Mouse (Mus musculus): ENCODE data around the gene Cep44. TPM values are rescaled to one million over a fixed set of nuclear protein-coding genes. Genes with fewer than 3 reads are reported as not detected.

The Cep44 gene
- 10 to 100 TPM; 17.7 to 20.0 TPM for total RNA-seq (2021)
- long read RNA-seq, experiment 1, partial matches to known transcripts: 1 of 11 reads
- long read RNA-seq, experiment 1, other reads (novel, unspliced or antisense): 8 of 11 reads
- long read RNA-seq, experiment 2, partial matches to known transcripts: 1 of 13 reads
- long read RNA-seq, experiment 2, other reads (novel, unspliced or antisense): 10 of 13 reads

- peak; percentile 49 to 83 for DNase-seq (ENCODE audit: low spot score in 2 of 2)
Observed at GRCm38 (mm10) chr8:56550558-56551360, at the start of gene Cep44, which contains the start of gene Fbxo8. TSS of gene Cep44 (minus strand) at chr8:56551047. TSS of gene Fbxo8 (plus strand) at chr8:56551090.

- DNase-seq (ENCODE audit: low spot score in 2 of 2): no peak
Observed at GRCm38 (mm10) chr8:56591502-56591901, 40.7 kb upstream of the Cep44 start.

- no peak for DNase-seq (ENCODE audit: low spot score in 2 of 2)
Observed at GRCm38 (mm10) chr8:56591084-56591483, 40.2 kb upstream of the Cep44 start.

- no peak for DNase-seq (ENCODE audit: low spot score in 2 of 2)
Observed at GRCm38 (mm10) chr8:56589004-56589403, 38.2 kb upstream of the Cep44 start.

GRCm38 (mm10) chr8:56582841-56583240, 32.0 kb upstream of the Cep44 start:
- no peak for DNase-seq (ENCODE audit: low spot score in 2 of 2)

- peak; percentile 39 to 43 for DNase-seq (ENCODE audit: low spot score in 2 of 2)
Observed at GRCm38 (mm10) chr8:56580918-56581317, 30.1 kb upstream of the Cep44 start.

- DNase-seq (ENCODE audit: low spot score in 2 of 2): no peak
Observed at GRCm38 (mm10) chr8:56566856-56567255, 16.0 kb upstream of the Cep44 start.

- DNase-seq (ENCODE audit: low spot score in 2 of 2): no peak
Observed at GRCm38 (mm10) chr8:56564399-56565047, 13.7 kb upstream of the Cep44 start.

GRCm38 (mm10) chr8:56552551-56553103, 1.8 kb upstream of the Cep44 start:
- no peak for DNase-seq (ENCODE audit: low spot score in 2 of 2)

- no peak for DNase-seq (ENCODE audit: low spot score in 2 of 2)
Observed at GRCm38 (mm10) chr8:56552045-56552444, 1.2 kb upstream of the Cep44 start.

GRCm38 (mm10) chr8:56551361-56551852, 560 bp upstream of the Cep44 start:
- DNase-seq (ENCODE audit: low spot score in 2 of 2): peak; percentile 62 to 82

- DNase-seq (ENCODE audit: low spot score in 2 of 2): no peak
Observed at GRCm38 (mm10) chr8:56547866-56548265, 3.0 kb downstream of the Cep44 start.

- no peak for DNase-seq (ENCODE audit: low spot score in 2 of 2)
Observed at GRCm38 (mm10) chr8:56540706-56541105, 10.1 kb downstream of the Cep44 start.

GRCm38 (mm10) chr8:56530359-56530758, 20.5 kb downstream of the Cep44 start:
- DNase-seq (ENCODE audit: low spot score in 2 of 2): peak; percentile 48 to 63

GRCm38 (mm10) chr8:56528869-56529268, 22.0 kb downstream of the Cep44 start:
- no peak for DNase-seq (ENCODE audit: low spot score in 2 of 2)

GRCm38 (mm10) chr8:56521051-56521450, 29.8 kb downstream of the Cep44 start:
- DNase-seq (ENCODE audit: low spot score in 2 of 2): no peak

GRCm38 (mm10) chr8:56520249-56520648, 30.6 kb downstream of the Cep44 start:
- no peak for DNase-seq (ENCODE audit: low spot score in 2 of 2)

GRCm38 (mm10) chr8:56518848-56519247, 32.0 kb downstream of the Cep44 start:
- DNase-seq (ENCODE audit: low spot score in 2 of 2): no peak

GRCm38 (mm10) chr8:56508952-56509479, 41.8 kb downstream of the Cep44 start:
- DNase-seq (ENCODE audit: low spot score in 2 of 2): no peak

- DNase-seq (ENCODE audit: low spot score in 2 of 2): no peak
Observed at GRCm38 (mm10) chr8:56508318-56508951, 42.4 kb downstream of the Cep44 start.

- DNase-seq (ENCODE audit: low spot score in 2 of 2): no peak
Observed at GRCm38 (mm10) chr8:56501911-56502310, 48.9 kb downstream of the Cep44 start.
